Mouse (Mus musculus): Measurements from ENCODE around the gene Pdcd4.

GRCm38 (mm10) chr19:53898970-53899900, 7.2 kb downstream of the Pdcd4 start:
- TF ChIP-seq POLR2A (IDR thresholded peaks at IDR 0.05; ENCODE audit: borderline replicate concordance, extremely low read depth, low read depth, low read length), result no peak
- no peak for TF ChIP-seq CTCF (IDR thresholded peaks at IDR 0.05; ENCODE audit: insufficient read depth, low read length)
